Mouse (Mus musculus): ENCODE data around the gene Arrb1. TPM values are rescaled to one million over a fixed set of nuclear protein-coding genes. Genes with fewer than 3 reads are reported as not detected.

Arrb1 gene
- polyA plus RNA-seq, 1 experiment = 14.9 TPM

- Histone ChIP-seq H3K4me1 (ENCODE audit: control insufficient read depth, insufficient read depth, low read length) (no peaks in the 10 kb centered on the region), H3K27me3 (ENCODE audit: control insufficient read depth, insufficient read depth, low read length) (no peaks in the 10 kb centered on the region), H3K4me3 (ENCODE audit: control insufficient read depth, low read depth, low read length) (no peak overlapping the region), H3K36me3 (ENCODE audit: control insufficient read depth, insufficient read depth, low read length) (no peaks in the 10 kb centered on the region), H3K27ac (ENCODE audit: control insufficient read depth, insufficient read depth, low read depth, low read length) (no peak overlapping the region)
- TF ChIP-seq CTCF (IDR thresholded peaks at IDR 0.05; ENCODE audit: control insufficient read depth, insufficient read depth, insufficient replicate concordance, low read depth, low read length) (no peak), POLR2A (IDR thresholded peaks at IDR 0.05; ENCODE audit: control insufficient read depth, low read depth, low read length) (no peak)
These were observed 55.4 kb downstream of the Arrb1 start for GRCm38 (mm10) chr7:99590646-99591045.

GRCm38 (mm10) chr7:99592669-99593068 lies 57.4 kb downstream of the Arrb1 start:
- Histone ChIP-seq H3K27me3 (ENCODE audit: control insufficient read depth, insufficient read depth, low read length) (no peaks in the 10 kb centered on the region), H3K4me3 (ENCODE audit: control insufficient read depth, low read depth, low read length) (no peak overlapping the region), H3K27ac (ENCODE audit: control insufficient read depth, insufficient read depth, low read depth, low read length) (no peak overlapping the region), H3K4me1 (ENCODE audit: control insufficient read depth, insufficient read depth, low read length) (no peaks in the 10 kb centered on the region), H3K36me3 (ENCODE audit: control insufficient read depth, insufficient read depth, low read length) (no peaks in the 10 kb centered on the region)
- TF ChIP-seq POLR2A (IDR thresholded peaks at IDR 0.05; ENCODE audit: control insufficient read depth, low read depth, low read length) (no peak), CTCF (IDR thresholded peaks at IDR 0.05; ENCODE audit: control insufficient read depth, insufficient read depth, insufficient replicate concordance, low read depth, low read length) (no peak)

GRCm38 (mm10) chr7:99593868-99594803 lies 58.9 kb downstream of the Arrb1 start:
- Histone ChIP-seq H3K27ac (ENCODE audit: control insufficient read depth, insufficient read depth, low read depth, low read length) (no peak overlapping the region), H3K4me3 (ENCODE audit: control insufficient read depth, low read depth, low read length) (no peak overlapping the region), H3K4me1 (ENCODE audit: control insufficient read depth, insufficient read depth, low read length) (no peaks in the 10 kb centered on the region), H3K27me3 (ENCODE audit: control insufficient read depth, insufficient read depth, low read length) (no peaks in the 10 kb centered on the region), H3K36me3 (ENCODE audit: control insufficient read depth, insufficient read depth, low read length) (no peaks in the 10 kb centered on the region)
- TF ChIP-seq POLR2A (IDR thresholded peaks at IDR 0.05; ENCODE audit: control insufficient read depth, low read depth, low read length) (no peak), CTCF (IDR thresholded peaks at IDR 0.05; ENCODE audit: control insufficient read depth, insufficient read depth, insufficient replicate concordance, low read depth, low read length) (no peak)

GRCm38 (mm10) chr7:99598722-99599121 lies 63.5 kb downstream of the Arrb1 start:
- no peak for TF ChIP-seq POLR2A (IDR thresholded peaks at IDR 0.05; ENCODE audit: control insufficient read depth, low read depth, low read length)
- no peak for TF ChIP-seq CTCF (IDR thresholded peaks at IDR 0.05; ENCODE audit: control insufficient read depth, insufficient read depth, insufficient replicate concordance, low read depth, low read length)
- no peak overlapping the region for H3K27ac ChIP-seq (ENCODE audit: control insufficient read depth, insufficient read depth, low read depth, low read length)
- no peaks in the 10 kb centered on the region for H3K4me1 ChIP-seq (ENCODE audit: control insufficient read depth, insufficient read depth, low read length)
- no peaks in the 10 kb centered on the region for H3K27me3 ChIP-seq (ENCODE audit: control insufficient read depth, insufficient read depth, low read length)
- H3K36me3 ChIP-seq (ENCODE audit: control insufficient read depth, insufficient read depth, low read length) = no peaks in the 10 kb centered on the region
- no peak overlapping the region for H3K4me3 ChIP-seq (ENCODE audit: control insufficient read depth, low read depth, low read length)

GRCm38 (mm10) chr7:99603875-99604662 lies 68.8 kb downstream of the Arrb1 start:
- TF ChIP-seq POLR2A (IDR thresholded peaks at IDR 0.05; ENCODE audit: control insufficient read depth, low read depth, low read length) (no peak), CTCF (IDR thresholded peaks at IDR 0.05; ENCODE audit: control insufficient read depth, insufficient read depth, insufficient replicate concordance, low read depth, low read length) (no peak)
- Histone ChIP-seq H3K4me3 (ENCODE audit: control insufficient read depth, low read depth, low read length) (no peak overlapping the region), H3K4me1 (ENCODE audit: control insufficient read depth, insufficient read depth, low read length) (no peaks in the 10 kb centered on the region), H3K27ac (ENCODE audit: control insufficient read depth, insufficient read depth, low read depth, low read length) (no peak overlapping the region), H3K36me3 (ENCODE audit: control insufficient read depth, insufficient read depth, low read length) (no peaks in the 10 kb centered on the region), H3K27me3 (ENCODE audit: control insufficient read depth, insufficient read depth, low read length) (no peaks in the 10 kb centered on the region)

GRCm38 (mm10) chr7:99605058-99605457 lies 69.8 kb downstream of the Arrb1 start:
- Histone ChIP-seq H3K4me1 (ENCODE audit: control insufficient read depth, insufficient read depth, low read length) (no peaks in the 10 kb centered on the region), H3K27me3 (ENCODE audit: control insufficient read depth, insufficient read depth, low read length) (no peaks in the 10 kb centered on the region), H3K36me3 (ENCODE audit: control insufficient read depth, insufficient read depth, low read length) (no peaks in the 10 kb centered on the region), H3K4me3 (ENCODE audit: control insufficient read depth, low read depth, low read length) (no peak overlapping the region), H3K27ac (ENCODE audit: control insufficient read depth, insufficient read depth, low read depth, low read length) (no peak overlapping the region)
- TF ChIP-seq CTCF (IDR thresholded peaks at IDR 0.05; ENCODE audit: control insufficient read depth, insufficient read depth, insufficient replicate concordance, low read depth, low read length) = no peak
- no peak for TF ChIP-seq POLR2A (IDR thresholded peaks at IDR 0.05; ENCODE audit: control insufficient read depth, low read depth, low read length)

GRCm38 (mm10) chr7:99606303-99606702 lies 71.0 kb downstream of the Arrb1 start:
- no peak for TF ChIP-seq CTCF (IDR thresholded peaks at IDR 0.05; ENCODE audit: control insufficient read depth, insufficient read depth, insufficient replicate concordance, low read depth, low read length)
- TF ChIP-seq POLR2A (IDR thresholded peaks at IDR 0.05; ENCODE audit: control insufficient read depth, low read depth, low read length) = no peak
- Histone ChIP-seq H3K4me3 (ENCODE audit: control insufficient read depth, low read depth, low read length) (no peak overlapping the region), H3K36me3 (ENCODE audit: control insufficient read depth, insufficient read depth, low read length) (no peaks in the 10 kb centered on the region), H3K27me3 (ENCODE audit: control insufficient read depth, insufficient read depth, low read length) (no peaks in the 10 kb centered on the region), H3K4me1 (ENCODE audit: control insufficient read depth, insufficient read depth, low read length) (no peaks in the 10 kb centered on the region), H3K27ac (ENCODE audit: control insufficient read depth, insufficient read depth, low read depth, low read length) (no peak overlapping the region)

All from testis, adult 2 months (tissue).